Mouse (Mus musculus) spleen, adult 2 months (tissue): ENCODE measurements at regions not wholly inside any gene's neighbourhood (a gene's known extent, or its start where the extent isn't known, plus 50 kb on each side); places are given as distances from the start of the nearest gene placed in this dataset.

ENCODE experiments used
- CTCF ChIP-seq: fragments of 200-500 bp; IDR thresholded peaks from 2 replicates; pipeline ENCODE4 v1.5.1; 2011; ENCODE audit warnings: mild to moderate bottlenecking, inconsistent platforms; ENCODE audit not compliant: insufficient read depth, insufficient read length, insufficient replicate concordance; ENCODE audit errors: extremely low read depth
- POLR2A ChIP-seq: fragments of 200-500 bp; IDR thresholded peaks from 2 replicates; pipeline ENCODE4 v1.6.1; 2011; ENCODE audit warnings: low read depth, low read length, inconsistent platforms

DNA sequence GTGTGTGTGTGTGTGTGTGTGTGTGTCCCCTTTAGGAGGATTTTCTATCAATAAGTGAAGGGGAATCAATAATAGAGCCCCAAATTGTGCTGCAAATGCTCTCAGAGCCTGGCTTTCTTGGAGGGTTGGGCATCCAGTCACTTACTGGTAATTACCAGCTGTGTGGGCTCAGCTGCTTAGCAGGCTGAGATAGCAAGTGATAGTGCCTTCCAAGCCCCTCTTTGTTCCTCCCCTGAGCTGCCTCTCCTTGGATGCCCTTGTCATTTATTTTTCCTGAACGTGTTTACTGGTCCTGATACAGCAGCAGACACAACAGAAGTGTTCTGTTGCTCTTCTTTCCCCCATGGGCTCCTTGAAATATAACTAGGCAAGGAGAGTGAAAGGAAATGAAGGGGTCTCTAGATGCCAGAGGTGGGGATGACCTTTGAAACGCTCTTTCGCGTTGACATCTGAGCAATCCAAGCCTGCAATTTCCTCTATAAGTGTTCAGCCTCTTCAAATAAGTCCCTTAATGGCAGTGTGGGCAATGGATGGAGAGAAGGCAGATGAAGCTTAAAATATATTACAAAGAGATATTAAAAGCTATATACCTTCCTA, 133.3 kb upstream of the Tlr4 start:
- TF ChIP-seq CTCF (no peak), POLR2A (no peak)
